In the genomic region with DNA sequence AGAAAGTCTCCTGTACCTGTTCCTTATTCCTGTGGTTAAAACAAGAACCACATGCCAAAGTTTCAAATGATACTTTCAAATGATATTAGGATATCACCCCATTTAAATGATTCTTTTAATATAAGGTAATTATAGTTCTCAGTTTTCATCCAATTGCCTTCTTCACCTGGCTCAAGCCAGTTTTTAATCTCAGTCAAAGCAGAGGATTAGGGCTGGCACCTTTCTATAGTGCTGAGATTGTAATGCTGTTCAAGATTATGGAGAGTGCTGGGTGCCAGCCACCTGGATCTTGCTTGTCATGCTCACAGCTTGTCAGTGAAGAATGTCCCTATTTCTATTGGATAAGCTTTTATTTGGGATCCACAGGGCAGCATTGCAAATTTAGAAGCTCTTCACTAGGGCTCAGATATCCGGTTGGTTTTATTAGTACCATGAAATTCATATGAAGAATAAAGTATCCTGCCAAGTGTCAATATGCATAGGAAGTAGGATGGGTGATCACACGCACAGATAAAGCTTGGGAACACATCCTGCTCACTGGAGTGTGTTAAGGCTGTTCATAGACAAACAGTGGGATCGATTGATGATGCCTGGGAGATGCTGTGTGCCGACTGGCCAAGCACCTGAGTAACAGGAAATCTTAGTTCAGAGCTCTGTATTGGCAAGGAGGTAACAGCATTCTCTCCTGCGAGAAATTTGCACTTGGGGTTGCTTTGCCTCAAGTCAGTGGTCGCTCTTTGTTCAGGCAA, we compare ENCODE assay signal across 3 mouse cellular contexts.
TF ChIP-seq lines count a peak whose summit lies in the region.

No protein-coding gene starts in this region.

TF ChIP-seq in CH12.LX, 34 proteins besides CTCF, POLR2A, EP300 and RAD21:
- TF ChIP-seq CHD2 (IDR thresholded peaks at IDR 0.05; ENCODE audit: low read length) (peak; percentile 33; the same call in 1 of the 2 replicates), POLR2AphosphoS2 (IDR thresholded peaks at IDR 0.05; ENCODE audit: low read depth, low read length) (peak; percentile 98), NELFE (IDR thresholded peaks at IDR 0.05; ENCODE audit: low read depth, low read length) (no peak)

TF ChIP-seq in MEL, 35 proteins besides CTCF, POLR2A, EP300 and RAD21:
- no peak for TF ChIP-seq ETS1 (IDR thresholded peaks at IDR 0.05; ENCODE audit: low read depth, low read length)
- TF ChIP-seq MAX (IDR thresholded peaks at IDR 0.05; ENCODE audit: low read length) = no peak
- TF ChIP-seq CHD2 (IDR thresholded peaks at IDR 0.05; ENCODE audit: low read length) = no peak
- no peak for TF ChIP-seq GABPA (IDR thresholded peaks at IDR 0.05; ENCODE audit: low read depth, low read length)
- TF ChIP-seq ZNF384 (IDR thresholded peaks at IDR 0.05; ENCODE audit: low read depth, low read length) = no peak
- no peak for TF ChIP-seq SIN3A (IDR thresholded peaks at IDR 0.05; ENCODE audit: low read length)
- TF ChIP-seq TCF12 (IDR thresholded peaks at IDR 0.05; ENCODE audit: low read depth, low read length) = no peak
- TF ChIP-seq ZMIZ1 (IDR thresholded peaks at IDR 0.05; ENCODE audit: low read depth, low read length) = peak; percentile 25; the same call in 1 of the 2 replicates
- TF ChIP-seq USF2 (IDR thresholded peaks at IDR 0.05; ENCODE audit: borderline replicate concordance in 1 of 2, insufficient read depth in 1 of 2, low read depth in 1 of 2, low read length in 2 of 2) = no peak
- TF ChIP-seq MYC (IDR thresholded peaks at IDR 0.05; ENCODE audit: low read depth, low read length) = no peak
- TF ChIP-seq MAZ (IDR thresholded peaks at IDR 0.05; ENCODE audit: low read depth, low read length) = no peak
- no peak for TF ChIP-seq HCFC1 (IDR thresholded peaks at IDR 0.05; ENCODE audit: low read depth, low read length)
- no peak for TF ChIP-seq TBP (IDR thresholded peaks at IDR 0.05; ENCODE audit: low read depth, low read length)
- peak; percentile 15; the same call in 1 of the 2 replicates for TF ChIP-seq SMC3 (IDR thresholded peaks at IDR 0.05; ENCODE audit: low read depth, low read length)
- TF ChIP-seq ELF1 (IDR thresholded peaks at IDR 0.05; ENCODE audit: low read depth, low read length) = no peak
- no peak for TF ChIP-seq UBTF (IDR thresholded peaks at IDR 0.05; ENCODE audit: borderline replicate concordance, insufficient read depth, low read depth, low read length)
- no peak for TF ChIP-seq ZC3H11A (IDR thresholded peaks at IDR 0.05; ENCODE audit: low read depth, low read length)
- peak; percentile 97 for TF ChIP-seq POLR2AphosphoS2 (IDR thresholded peaks at IDR 0.05; ENCODE audit: low read length)
- no peak for TF ChIP-seq ZKSCAN1 (IDR thresholded peaks at IDR 0.05; ENCODE audit: low read depth, low read length)

TF ChIP-seq in myocyte, 11 proteins besides CTCF, POLR2A, EP300 and RAD21:
- TF ChIP-seq POLR2AphosphoS2 (IDR thresholded peaks at IDR 0.05; ENCODE audit: insufficient read length, low read depth) (peak; percentile 78), SRF (IDR thresholded peaks at IDR 0.05; ENCODE audit: control insufficient read depth, insufficient read length, low read depth) (no peak)
